Comparison of ENCODE assay signal across 8 mouse cellular contexts in genomic region chr3:90432811-90433219, GRCm38 (mm10). TPM values are rescaled to one million over a fixed set of nuclear protein-coding genes. Genes with fewer than 3 reads are reported as not detected.
DNase-seq lines count a peak whose midpoint lies in the region; ATAC-seq and TF ChIP-seq lines count a peak whose summit lies in the region.

No protein-coding gene starts in this region.

- peak overlapping the region; percentile 97 for H3K27ac ChIP-seq in embryonic facial prominence, embryonic 10.5 days (replicated peaks)
- H3K27ac ChIP-seq in heart, embryonic 16.5 days (ENCODE audit: low read length), result peak overlapping the region; percentile 98
- H3K27ac ChIP-seq in lung, postnatal 0 days (ENCODE audit: low read length), result peak overlapping the region; percentile 98

- H3K9me3 ChIP-seq in G1E (replicated peaks), result no peaks in the 10 kb centered on the region
- H3K9me3 ChIP-seq in embryonic facial prominence, embryonic 10.5 days, result no peaks in the 10 kb centered on the region
- H3K9me3 ChIP-seq in heart, embryonic 16.5 days (replicated peaks; ENCODE audit: control insufficient read depth, low read length), result no peaks in the 10 kb centered on the region
- no peaks in the 10 kb centered on the region for H3K9me3 ChIP-seq in lung, postnatal 0 days (ENCODE audit: low read length)

- no peaks in the 10 kb centered on the region for H3K27me3 ChIP-seq in G1E (ENCODE audit: insufficient read depth, low read length)
- no peaks in the 10 kb centered on the region for H3K27me3 ChIP-seq in embryonic facial prominence, embryonic 10.5 days (replicated peaks; ENCODE audit: low read depth, poor library complexity, severe bottlenecking)
- H3K27me3 ChIP-seq in heart, embryonic 16.5 days (ENCODE audit: control insufficient read depth, insufficient read depth, low read length), result no peaks in the 10 kb centered on the region
- no peaks in the 10 kb centered on the region for H3K27me3 ChIP-seq in lung, postnatal 0 days (replicated peaks; ENCODE audit: insufficient read depth, low read length)

- peak overlapping the region; percentile 96 for H3K9ac ChIP-seq in heart, embryonic 16.5 days (ENCODE audit: low read length)
- H3K9ac ChIP-seq in lung, postnatal 0 days (replicated peaks; ENCODE audit: low read depth), result peak overlapping the region; percentile 78

- H3K4me3 ChIP-seq in G1E (ENCODE audit: low read depth, low read length), result peak overlapping the region; percentile 76
- peak overlapping the region; percentile 90 for H3K4me3 ChIP-seq in embryonic facial prominence, embryonic 10.5 days
- H3K4me3 ChIP-seq in heart, embryonic 16.5 days (ENCODE audit: low read length), result peak overlapping the region; percentile 92
- peak overlapping the region; percentile 65 for H3K4me3 ChIP-seq in lung, postnatal 0 days (ENCODE audit: low read depth, low read length)

- WGBS in embryonic facial prominence, embryonic 10.5 days, result 0% methylated on average over 12 of the region's 12 CpGs
- WGBS in heart, embryonic 16.5 days, result 0% methylated on average over 12 of the region's 12 CpGs
- 2% methylated on average over 12 of the region's 12 CpGs for WGBS in lung, postnatal 0 days

- no peak for TF ChIP-seq EP300 in lung, postnatal 0 days (IDR thresholded peaks at IDR 0.05)

- ATAC-seq in G1E (ENCODE audit: extremely low read depth, insufficient number of reproducible peaks, low FRiP score, poor library complexity, severe bottlenecking), result no peak
- peak; percentile 9; the same call in 1 of the 2 replicates for ATAC-seq in heart, embryonic 16.5 days (replicated peaks; ENCODE audit: extremely low read depth, insufficient read depth, low FRiP score)
- peak; percentile 5; the same call in 1 of the 2 replicates for ATAC-seq in lung, postnatal 0 days

- TF ChIP-seq CTCF in G1E (IDR thresholded peaks at IDR 0.05; ENCODE audit: low read depth, low read length), result no peak
- TF ChIP-seq CTCF in lung, postnatal 0 days (IDR thresholded peaks at IDR 0.05), result no peak

- H3K4me2 ChIP-seq in heart, embryonic 16.5 days (ENCODE audit: low read depth, low read length), result peak overlapping the region; percentile 100
- H3K4me2 ChIP-seq in lung, postnatal 0 days (replicated peaks; ENCODE audit: low read depth, low read length), result peak overlapping the region; percentile 92

- peaks cover 55% of the 10 kb centered on the region for H3K4me1 ChIP-seq in G1E (ENCODE audit: insufficient read depth, low read depth, low read length)
- peaks cover 34% of the 10 kb centered on the region for H3K4me1 ChIP-seq in embryonic facial prominence, embryonic 10.5 days
- peaks cover 28% of the 10 kb centered on the region for H3K4me1 ChIP-seq in heart, embryonic 16.5 days (ENCODE audit: control insufficient read depth, insufficient read depth, low read length)
- H3K4me1 ChIP-seq in lung, postnatal 0 days (ENCODE audit: insufficient read depth, low read depth, low read length), result peaks cover 25% of the 10 kb centered on the region; the same call in 1 of the 2 replicates

- peaks cover 29% of the 10 kb centered on the region for H3K36me3 ChIP-seq in G1E (replicated peaks)
- H3K36me3 ChIP-seq in embryonic facial prominence, embryonic 10.5 days (replicated peaks), result peaks cover 16% of the 10 kb centered on the region; the same call in 1 of the 2 replicates
- H3K36me3 ChIP-seq in heart, embryonic 16.5 days (ENCODE audit: control insufficient read depth, insufficient read depth), result no peaks in the 10 kb centered on the region
- no peaks in the 10 kb centered on the region for H3K36me3 ChIP-seq in lung, postnatal 0 days (ENCODE audit: insufficient read depth, low read length)

- peak; percentile 46 for DNase-seq in gastrocnemius, postnatal 14 days
- no peak for DNase-seq in gastrocnemius, adult 18-20 months (ENCODE audit: low spot score)
- DNase-seq in G1E (ENCODE audit: low spot score), result no peak
- DNase-seq in embryonic facial prominence, embryonic 10.5 days (ENCODE audit: low spot score), result no peak
- peak; percentile 48 for DNase-seq in layer of hippocampus, adult 9-11 months
- DNase-seq in lung, postnatal 0 days (ENCODE audit: low spot score), result peak; percentile 59
- DNase-seq in right cerebral cortex, postnatal 4 days, result peak; percentile 44

- intact Hi-C loops in gastrocnemius, postnatal 14 days (cut with DNase I; ENCODE audit: low total_unique reads), result no loop called here

RNA-seq across cellular contexts. Expression of gene Ints3, which starts 0.6 kb away (rescaled TPM):
- 10 to 100 TPM; 15.7 to 17.7 TPM for total RNA-seq in gastrocnemius, postnatal 14 days (2021)
- 10 to 100 TPM; 13.6 to 16.1 TPM for total RNA-seq in gastrocnemius, adult 18-20 months (2021)
- total RNA-seq in G1E (2014; fragmentation: Nextera tagmentation) (36.7 and 47.0 TPM in 2 replicates), G1E (2017) (32.5 and 36.2 TPM in 2 replicates)
- polyA plus RNA-seq in G1E (2012), result 28.2 and 30.8 TPM in 2 replicates
- polyA plus RNA-seq in embryonic facial prominence, embryonic 10.5 days (2016; fragmentation: Nextera tagmentation; extraction: Ambion mirVana), result 42.8 and 46.3 TPM in 2 replicates
- polyA plus RNA-seq in heart, embryonic 16.5 days (2015; fragmentation: Nextera tagmentation; extraction: Ambion mirVana), result 18.4 and 19.8 TPM in 2 replicates
- 10.6 and 13.9 TPM in 2 replicates for polyA plus RNA-seq in lung, postnatal 0 days (2015; fragmentation: Nextera tagmentation; extraction: Ambion mirVana)

RNA-seq across cellular contexts. Expression of gene Npr1, which starts 32.9 kb away (rescaled TPM):
- 10 to 100 TPM; 14.9 to 15.6 TPM for total RNA-seq in gastrocnemius, postnatal 14 days (2021)
- 1 to 10 TPM; 6.0 to 7.1 TPM for total RNA-seq in gastrocnemius, adult 18-20 months (2021)
- not detected in 2 replicates for total RNA-seq in G1E (2014; fragmentation: Nextera tagmentation)
- total RNA-seq in G1E (2017), result not detected in 2 replicates
- not detected in 2 replicates for polyA plus RNA-seq in G1E (2012)
- 2.0 and 3.3 TPM in 2 replicates for polyA plus RNA-seq in embryonic facial prominence, embryonic 10.5 days (2016; fragmentation: Nextera tagmentation; extraction: Ambion mirVana)
- polyA plus RNA-seq in heart, embryonic 16.5 days (2015; fragmentation: Nextera tagmentation; extraction: Ambion mirVana), result 11.3 and 13.0 TPM in 2 replicates
- polyA plus RNA-seq in lung, postnatal 0 days (2015; fragmentation: Nextera tagmentation; extraction: Ambion mirVana), result 30.0 and 35.8 TPM in 2 replicates

RNA-seq across cellular contexts. Expression of gene Slc27a3, which starts 43.1 kb away (rescaled TPM):
- 1 to 10 TPM; 1.9 to 2.3 TPM for total RNA-seq in gastrocnemius, postnatal 14 days (2021)
- total RNA-seq in gastrocnemius, adult 18-20 months (2021), result 1 to 10 TPM; 1.0 to 1.1 TPM
- total RNA-seq in G1E (2014; fragmentation: Nextera tagmentation) (0.73 and 1.3 TPM in 2 replicates), G1E (2017) (2.7 and 2.9 TPM in 2 replicates)
- polyA plus RNA-seq in G1E (2012), result 2.9 and 3.0 TPM in 2 replicates
- 29.4 and 33.9 TPM in 2 replicates for polyA plus RNA-seq in embryonic facial prominence, embryonic 10.5 days (2016; fragmentation: Nextera tagmentation; extraction: Ambion mirVana)
- 5.6 and 6.7 TPM in 2 replicates for polyA plus RNA-seq in heart, embryonic 16.5 days (2015; fragmentation: Nextera tagmentation; extraction: Ambion mirVana)
- 16.0 and 18.0 TPM in 2 replicates for polyA plus RNA-seq in lung, postnatal 0 days (2015; fragmentation: Nextera tagmentation; extraction: Ambion mirVana)

RNA-seq across cellular contexts. Expression of gene Ilf2, which starts 43.1 kb away (rescaled TPM):
- total RNA-seq in gastrocnemius, postnatal 14 days (2021), result 10 to 100 TPM; 32.6 to 35.9 TPM
- 10 to 100 TPM; 25.2 to 26.7 TPM for total RNA-seq in gastrocnemius, adult 18-20 months (2021)
- total RNA-seq in G1E (2014; fragmentation: Nextera tagmentation) (92.4 and 100 TPM in 2 replicates), G1E (2017) (168 and 181 TPM in 2 replicates)
- 15.4 and 21.3 TPM in 2 replicates for polyA plus RNA-seq in G1E (2012)
- polyA plus RNA-seq in embryonic facial prominence, embryonic 10.5 days (2016; fragmentation: Nextera tagmentation; extraction: Ambion mirVana), result 356 and 367 TPM in 2 replicates
- 103 and 104 TPM in 2 replicates for polyA plus RNA-seq in heart, embryonic 16.5 days (2015; fragmentation: Nextera tagmentation; extraction: Ambion mirVana)
- polyA plus RNA-seq in lung, postnatal 0 days (2015; fragmentation: Nextera tagmentation; extraction: Ambion mirVana), result 58.4 and 65.8 TPM in 2 replicates

RNA-seq across cellular contexts. Expression of gene Snapin, which starts 58.0 kb away (rescaled TPM):
- total RNA-seq in gastrocnemius, postnatal 14 days (2021), result 10 to 100 TPM; 57.3 to 59.6 TPM
- total RNA-seq in gastrocnemius, adult 18-20 months (2021), result 10 to 100 TPM; 78.8 to 79.5 TPM
- 58.0 and 61.9 TPM in 2 replicates for total RNA-seq in G1E (2014; fragmentation: Nextera tagmentation)
- 42.5 and 46.2 TPM in 2 replicates for total RNA-seq in G1E (2017)
- 3.4 and 3.5 TPM in 2 replicates for polyA plus RNA-seq in G1E (2012)
- 55.5 and 57.2 TPM in 2 replicates for polyA plus RNA-seq in embryonic facial prominence, embryonic 10.5 days (2016; fragmentation: Nextera tagmentation; extraction: Ambion mirVana)
- polyA plus RNA-seq in heart, embryonic 16.5 days (2015; fragmentation: Nextera tagmentation; extraction: Ambion mirVana), result 76.1 and 88.9 TPM in 2 replicates
- polyA plus RNA-seq in lung, postnatal 0 days (2015; fragmentation: Nextera tagmentation; extraction: Ambion mirVana), result 97.9 and 101 TPM in 2 replicates

Comparison
In these comparisons a context has a peak if more than half of its experiments do, and no peak if none do; other contexts are left out.
1. DNase-seq: peak in gastrocnemius, postnatal 14 days (single experiment), layer of hippocampus, adult 9-11 months (single experiment), lung, postnatal 0 days (single experiment) and right cerebral cortex, postnatal 4 days (single experiment); none in gastrocnemius, adult 18-20 months (single experiment), G1E (single experiment) and embryonic facial prominence, embryonic 10.5 days (single experiment).
2. Peak in every context shown above with its lines, with median percentiles within 50 percentile points of each other: H3K4me3 ChIP-seq and H3K27ac ChIP-seq.